Comparison of ENCODE assay signal across 9 mouse cellular contexts in the genomic region with DNA sequence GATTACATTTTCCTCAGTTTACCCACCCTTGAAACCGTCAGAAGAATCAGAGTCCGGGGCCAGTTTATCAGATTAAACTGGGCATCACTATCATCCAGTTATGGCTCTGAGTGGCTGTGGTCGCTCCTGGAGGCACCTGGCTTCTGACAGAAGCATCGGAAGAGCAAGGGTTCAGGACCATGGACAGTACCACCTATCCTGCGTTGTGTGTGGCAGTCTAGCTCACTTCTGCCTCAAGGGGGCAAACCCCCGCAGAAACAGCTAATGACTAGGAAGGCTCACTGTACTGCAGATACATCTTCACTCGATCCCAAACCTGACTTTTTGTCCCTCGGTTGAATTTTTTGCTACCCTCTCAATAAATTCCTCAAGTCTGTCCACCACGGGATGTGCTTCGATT.
DNase-seq lines count a peak whose midpoint lies in the region; ATAC-seq and TF ChIP-seq lines count a peak whose summit lies in the region.
"Had no signal": no experiment of that assay in that cellular context is flagged by ENCODE, and none has a peak within 500 bp of the region (broad histone marks: within the 10 kb centered on the region; RNA-seq: fewer than 3 reads in every experiment).

No protein-coding gene starts in this region.

- no peak for TF ChIP-seq POLR2A in ES-Bruce4 (IDR thresholded peaks at IDR 0.05; ENCODE audit: insufficient read depth, low read length)

- peak; percentile 67 for DNase-seq in intestine, embryonic 14.5 days (ENCODE audit: low spot score)
- peak; percentile 94 for DNase-seq in embryo, embryonic 10 days (ENCODE audit: low spot score)
- no peak for DNase-seq in MN1 (ENCODE audit: low spot score)
- DNase-seq in cerebellum, postnatal 10 days: no peak
- no peak for DNase-seq in left cerebral cortex, adult 11 months (ENCODE audit: low spot score)

- ATAC-seq in intestine, embryonic 14.5 days (replicated peaks; ENCODE audit: low FRiP score, low TSS enrichment, low read depth): no peak
- ATAC-seq in intestine, embryonic 16.5 days: no peak
- ATAC-seq in megakaryocyte progenitor cell, adult 5-6 weeks (replicated peaks; ENCODE audit: poor library complexity): peak; percentile 85

- H3K27me3 ChIP-seq in intestine, embryonic 14.5 days (replicated peaks; ENCODE audit: control insufficient read depth, insufficient read depth, low read length): no peaks in the 10 kb centered on the region
- H3K27me3 ChIP-seq in intestine, embryonic 16.5 days (replicated peaks; ENCODE audit: control insufficient read depth, insufficient read depth, low read length): no peaks in the 10 kb centered on the region
- H3K27me3 ChIP-seq in ES-Bruce4 (ENCODE audit: control insufficient read depth, insufficient read depth, low read length, poor library complexity, severe bottlenecking): no peaks in the 10 kb centered on the region
- H3K27me3 ChIP-seq: embryonic facial prominence, embryonic 12.5 days had no signal

- no peak overlapping the region for H3K27ac ChIP-seq in intestine, embryonic 14.5 days (ENCODE audit: low read depth)
- no peak overlapping the region for H3K27ac ChIP-seq in intestine, embryonic 16.5 days (ENCODE audit: low read length)
- no peak overlapping the region for H3K27ac ChIP-seq in ES-Bruce4 (ENCODE audit: insufficient read depth, low read length)
- H3K27ac ChIP-seq: embryonic facial prominence, embryonic 12.5 days had no signal

- no peaks in the 10 kb centered on the region for H3K36me3 ChIP-seq in intestine, embryonic 14.5 days (ENCODE audit: control insufficient read depth, insufficient read depth, low read length)
- no peaks in the 10 kb centered on the region for H3K36me3 ChIP-seq in intestine, embryonic 16.5 days (ENCODE audit: control insufficient read depth, insufficient read depth, low read length)
- H3K36me3 ChIP-seq in ES-Bruce4 (ENCODE audit: control insufficient read depth, insufficient read depth, low read length, poor library complexity, severe bottlenecking): no peaks in the 10 kb centered on the region
- H3K36me3 ChIP-seq: embryonic facial prominence, embryonic 12.5 days had no signal

- no peak overlapping the region for H3K4me3 ChIP-seq in intestine, embryonic 14.5 days (ENCODE audit: low read depth, low read length)
- H3K4me3 ChIP-seq in intestine, embryonic 16.5 days (ENCODE audit: low read length): no peak overlapping the region
- no peak overlapping the region for H3K4me3 ChIP-seq in ES-Bruce4 (ENCODE audit: low read depth, low read length)
- H3K4me3 ChIP-seq: embryonic facial prominence, embryonic 12.5 days had no signal

- no peak overlapping the region for H3K9ac ChIP-seq in intestine, embryonic 14.5 days (ENCODE audit: low read length)
- H3K9ac ChIP-seq in intestine, embryonic 16.5 days (ENCODE audit: low read depth, low read length): no peak overlapping the region
- H3K9ac ChIP-seq in ES-Bruce4 (ENCODE audit: low read depth, poor library complexity, severe bottlenecking): no peak overlapping the region
- H3K9ac ChIP-seq: embryonic facial prominence, embryonic 12.5 days had no signal

- H3K9me3 ChIP-seq in intestine, embryonic 14.5 days (ENCODE audit: control insufficient read depth, low read length): no peaks in the 10 kb centered on the region
- H3K9me3 ChIP-seq in intestine, embryonic 16.5 days (ENCODE audit: control insufficient read depth, low read length): no peaks in the 10 kb centered on the region
- H3K9me3 ChIP-seq in ES-Bruce4 (replicated peaks; ENCODE audit: control insufficient read depth, insufficient read depth, low read length, poor library complexity, severe bottlenecking): no peaks in the 10 kb centered on the region
- H3K9me3 ChIP-seq: embryonic facial prominence, embryonic 12.5 days had no signal

- TF ChIP-seq CTCF in ES-Bruce4 (IDR thresholded peaks at IDR 0.05; ENCODE audit: low read depth, low read length): peak; percentile 81

- TF ChIP-seq EP300 in ES-Bruce4 (IDR thresholded peaks at IDR 0.05; ENCODE audit: insufficient read depth, low read depth, low read length): no peak

- no peak overlapping the region for H3K4me2 ChIP-seq in intestine, embryonic 14.5 days (ENCODE audit: low read length)
- no peak overlapping the region for H3K4me2 ChIP-seq in intestine, embryonic 16.5 days (ENCODE audit: low read depth, low read length)
- H3K4me2 ChIP-seq: embryonic facial prominence, embryonic 12.5 days had no signal

- 14% methylated on average over 10 of the region's 10 CpGs for WGBS in intestine, embryonic 14.5 days
- 15% methylated on average over 10 of the region's 10 CpGs for WGBS in intestine, embryonic 16.5 days

- H3K4me1 ChIP-seq in intestine, embryonic 14.5 days (replicated peaks; ENCODE audit: control insufficient read depth, insufficient read depth, low read length): no peaks in the 10 kb centered on the region
- no peaks in the 10 kb centered on the region for H3K4me1 ChIP-seq in intestine, embryonic 16.5 days (ENCODE audit: control insufficient read depth, insufficient read depth, low read length)
- H3K4me1 ChIP-seq in ES-Bruce4 (ENCODE audit: control insufficient read depth, insufficient read depth, low read length): no peaks in the 10 kb centered on the region
- H3K4me1 ChIP-seq: embryonic facial prominence, embryonic 12.5 days had no signal

Comparison
In these comparisons a context has a peak if more than half of its experiments do, and no peak if none do; other contexts are left out.
1. DNase-seq: peak in intestine, embryonic 14.5 days (single experiment) and embryo, embryonic 10 days (single experiment); none in MN1 (single experiment), cerebellum, postnatal 10 days (0 of 2) and left cerebral cortex, adult 11 months (single experiment).